Mouse (Mus musculus) liver (tissue): ENCODE data around the gene Fcor.

Source experiments
- DNase-seq: peaks from one replicate; pipeline ENCODE4 v3.0.0-alpha.2; 2020; ENCODE audit warnings: mixed read lengths

The Fcor gene

DNA sequence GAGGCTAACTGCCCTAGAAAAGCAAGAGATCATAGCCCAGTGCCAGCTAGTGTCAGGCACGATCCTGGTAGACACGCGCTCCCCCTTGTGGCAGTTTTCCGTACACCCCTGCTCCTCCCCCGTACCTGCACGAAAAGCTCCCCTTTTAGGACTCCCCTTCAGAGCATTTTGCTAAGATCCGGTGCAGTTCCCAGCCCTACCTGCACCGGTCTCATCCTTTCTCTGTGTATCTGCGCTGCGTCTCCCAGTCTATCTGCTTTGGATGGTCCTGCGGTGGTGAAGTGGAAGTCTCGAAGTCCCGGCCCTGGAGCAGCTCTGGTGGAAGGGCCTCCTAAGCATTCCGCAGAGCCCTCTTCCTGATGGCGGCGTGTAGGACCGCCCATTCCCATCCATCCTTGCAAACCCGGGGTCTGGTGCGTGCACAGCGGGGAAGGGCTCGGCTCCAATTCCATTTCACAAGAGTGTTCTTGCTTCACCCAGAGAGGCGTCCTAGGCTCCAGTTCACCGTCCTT, at the start of gene Fcor:
Gene Fcor (minus strand): TSS at position 383 of the 512 bp plus-strand sequence.
- peak; percentile 83 for DNase-seq

DNA sequence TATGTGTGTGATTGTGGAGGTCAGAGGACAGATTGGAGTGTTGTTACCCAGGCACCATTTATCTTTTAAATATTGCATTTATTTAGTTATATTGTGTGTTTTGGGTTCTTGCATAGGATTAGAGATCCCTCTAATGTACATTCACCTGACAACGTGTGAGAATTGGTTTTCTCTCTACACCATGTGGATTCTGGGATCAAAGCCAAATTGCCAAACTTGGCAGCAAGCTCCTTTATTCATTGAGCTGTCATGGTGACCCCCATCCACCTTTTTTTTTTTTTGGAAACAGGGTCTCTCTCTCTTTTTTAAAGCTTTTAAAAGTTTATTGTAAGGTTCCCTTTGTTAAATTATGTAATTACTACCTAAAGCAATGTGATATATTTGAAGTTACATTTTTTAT, 48.9 kb upstream of the Fcor start:
- no peak for DNase-seq

DNA sequence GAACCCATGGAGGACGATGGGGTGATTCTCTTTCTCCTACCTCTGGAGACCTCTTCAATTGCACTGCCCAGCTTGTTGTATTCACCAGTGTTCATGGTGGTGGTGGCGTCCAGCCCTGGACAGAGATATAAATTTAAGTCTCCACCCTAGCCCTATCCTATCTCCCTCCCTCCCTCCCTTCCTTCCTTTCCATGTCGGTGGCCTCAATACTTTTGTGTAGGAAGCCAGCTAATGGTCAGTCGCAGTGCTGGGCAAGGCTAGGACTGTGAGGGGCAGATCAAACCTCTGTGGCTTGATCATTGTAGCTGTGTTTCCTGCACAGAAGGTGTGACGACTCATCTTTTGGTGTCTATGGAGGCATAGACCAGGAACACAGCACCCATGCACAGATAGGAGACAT, 48.4 kb upstream of the Fcor start, which contains the start of gene Clec4g:
Gene Clec4g (minus strand): TSS at position 101 of the 400 bp plus-strand sequence.
- DNase-seq: no peak

DNA sequence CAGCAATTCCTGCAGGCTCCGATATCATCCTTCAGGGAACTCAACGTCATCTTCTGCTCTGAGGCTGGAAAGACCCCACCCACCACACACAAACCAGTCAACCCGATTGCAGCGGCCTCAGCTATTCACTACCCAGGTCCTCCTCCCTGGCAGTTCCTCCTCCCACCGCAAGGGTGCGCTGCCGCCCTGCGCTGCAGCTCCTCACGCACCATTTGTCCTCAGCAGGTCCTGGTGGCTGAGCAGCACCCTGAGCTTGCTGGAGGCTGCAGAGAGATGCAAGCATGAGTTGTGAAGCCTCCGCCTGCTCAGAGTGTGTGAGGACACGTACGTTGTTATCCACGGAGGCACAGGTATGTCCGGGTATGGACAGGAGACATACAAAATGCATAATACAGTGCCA, 46.4 kb upstream of the Fcor start:
- DNase-seq: peak; percentile 79

DNA sequence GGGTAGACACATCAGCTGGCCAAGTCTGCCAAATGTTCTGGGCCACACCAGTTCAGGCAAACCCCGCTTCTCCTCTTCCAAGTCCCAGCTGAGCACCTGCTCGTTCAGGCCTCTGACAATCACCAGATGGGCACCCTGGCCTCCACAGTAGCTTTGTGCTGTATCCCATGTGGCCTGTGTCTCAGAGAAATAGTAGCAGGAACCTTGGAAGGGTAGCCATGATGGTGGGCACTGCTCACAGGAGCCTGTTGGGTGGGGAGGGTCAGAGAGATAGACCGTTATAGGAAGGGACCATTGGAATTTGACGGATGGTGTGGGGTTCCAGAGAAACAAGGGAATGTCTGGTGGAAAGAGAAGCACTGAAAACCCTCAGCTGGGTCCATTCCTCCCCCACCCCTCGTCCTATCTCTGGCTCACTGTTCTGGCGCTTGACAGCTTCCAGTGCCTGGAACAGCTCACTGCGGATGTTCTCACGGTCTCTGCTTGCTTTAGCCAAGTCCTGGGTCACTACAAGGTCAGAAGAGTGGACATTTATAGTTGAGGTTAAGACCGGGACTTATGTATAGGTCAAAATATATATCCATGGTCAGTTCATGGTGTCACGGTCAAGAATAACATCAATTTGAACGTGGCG, 45.3 kb upstream of the Fcor start:
- no peak for DNase-seq

DNA sequence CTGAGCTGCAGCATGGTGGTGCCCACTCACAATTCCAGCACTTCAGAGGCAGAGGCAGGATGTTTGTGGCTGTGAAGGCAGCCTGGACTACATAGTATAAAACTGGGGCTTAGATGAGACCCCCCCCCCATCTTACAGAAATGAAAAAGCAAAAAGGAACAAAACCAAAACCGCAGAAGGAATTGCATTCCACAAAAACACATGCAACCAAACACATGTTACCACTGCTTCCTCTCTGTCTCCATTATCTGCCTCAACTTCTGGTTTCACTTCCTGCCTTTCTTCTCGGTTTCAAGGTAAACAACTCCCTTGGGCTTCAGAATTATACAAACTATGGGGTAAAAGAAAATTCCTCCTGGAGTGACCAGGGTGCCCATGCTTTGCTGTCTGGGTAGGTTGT, 39.5 kb upstream of the Fcor start:
- DNase-seq: no peak

DNA sequence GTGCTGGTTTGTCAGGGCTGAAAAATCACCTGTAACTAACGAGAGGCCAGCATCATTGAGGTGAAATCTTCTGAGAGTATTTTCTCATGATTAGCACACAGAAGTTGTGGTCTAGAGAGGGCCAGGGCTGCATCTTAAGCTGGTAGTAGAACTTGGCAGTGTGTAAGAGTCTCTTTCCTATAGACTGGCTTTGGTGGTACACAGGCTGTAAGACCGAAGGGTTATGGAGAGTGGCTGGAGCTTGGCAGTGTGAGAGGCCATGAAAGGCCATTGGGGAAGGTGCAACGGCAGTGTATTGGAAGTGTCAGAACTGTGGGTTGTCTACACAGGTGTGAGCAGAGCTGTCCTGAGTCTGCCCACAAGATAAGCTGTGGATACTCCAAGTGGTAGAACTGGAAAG, 38.1 kb upstream of the Fcor start:
- no peak for DNase-seq

DNA sequence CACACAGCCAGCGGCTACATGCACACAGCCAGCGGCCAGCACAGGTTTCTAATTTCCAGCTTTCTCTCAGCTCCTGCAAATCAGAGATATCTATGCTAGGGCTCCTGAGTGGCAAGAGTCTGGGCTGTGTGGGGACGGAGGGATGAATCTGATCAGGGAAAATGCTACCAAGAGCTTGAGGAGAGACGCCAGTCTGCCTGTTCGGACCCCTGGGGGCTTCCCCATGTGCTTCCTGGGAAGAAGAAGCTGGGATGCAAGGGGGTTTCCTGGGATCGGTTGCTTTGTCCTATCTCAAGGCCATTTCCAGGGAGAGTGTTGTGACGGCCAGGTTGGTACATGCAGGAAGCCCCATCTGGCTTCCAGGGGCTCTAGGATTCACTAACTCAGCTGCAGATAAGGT, 35.4 kb upstream of the Fcor start:
- no peak for DNase-seq

DNA sequence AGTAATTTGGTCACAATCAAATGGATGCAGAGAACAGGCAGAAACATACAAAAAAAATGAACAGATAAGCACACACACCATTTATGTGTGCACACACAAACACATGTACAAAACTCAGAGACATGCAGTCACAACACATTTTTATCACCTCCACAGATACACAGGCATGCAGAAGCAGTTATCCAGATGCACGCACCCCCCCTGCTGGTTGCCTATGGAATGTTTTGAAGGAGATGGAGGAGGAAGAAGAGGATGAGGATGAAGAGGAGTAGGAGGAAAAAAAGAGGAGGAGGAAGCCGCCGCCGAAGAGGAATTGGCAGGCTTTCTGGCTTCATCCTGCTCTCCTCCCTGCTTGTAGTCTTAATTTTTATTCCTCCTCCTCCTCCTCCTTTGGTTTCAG, 33.5 kb upstream of the Fcor start:
- peak; percentile 46 for DNase-seq

DNA sequence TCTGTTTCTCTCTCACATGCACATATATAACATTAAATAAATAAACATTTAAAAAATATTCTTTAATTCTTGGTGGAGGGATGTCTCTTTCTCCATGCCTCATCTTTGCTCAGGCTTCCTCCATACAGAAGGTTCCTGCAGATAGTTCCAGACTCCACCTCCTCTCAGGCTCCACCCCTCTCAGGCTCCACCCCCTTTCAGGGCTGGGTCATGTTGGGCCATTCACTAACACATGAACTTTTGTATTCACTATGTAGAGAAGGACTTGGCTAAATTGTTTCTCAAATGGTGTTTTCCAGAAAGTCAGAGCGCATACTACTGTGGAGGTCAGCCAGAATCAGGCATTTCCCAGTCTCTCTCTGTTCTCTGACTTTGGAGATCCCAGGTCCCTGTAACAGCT, 29.3 kb upstream of the Fcor start:
- peak; percentile 47 for DNase-seq

DNA sequence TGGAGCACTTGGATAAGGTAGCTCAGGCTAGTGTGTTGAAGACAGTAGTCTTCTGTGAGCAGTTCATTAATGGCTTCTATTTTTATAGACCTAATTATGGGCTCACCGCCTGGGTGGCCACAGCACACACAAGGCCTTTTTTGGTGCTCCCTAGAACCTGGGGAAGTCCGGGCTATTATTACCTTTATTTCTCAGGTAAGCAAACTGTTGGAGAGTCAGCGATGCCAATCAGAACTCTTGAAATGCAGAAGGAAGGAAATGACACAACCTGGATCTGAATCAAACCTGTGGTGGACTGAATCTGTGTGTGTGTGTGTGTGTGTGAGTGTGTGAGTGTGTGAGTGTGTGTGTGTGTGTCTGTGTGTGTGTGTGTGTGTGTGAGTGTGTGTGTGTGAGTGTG, 22.0 kb upstream of the Fcor start, which contains the start of gene Fcer2a:
Gene Fcer2a (minus strand): TSS at position 55 of the 400 bp plus-strand sequence.
- DNase-seq: no peak

DNA sequence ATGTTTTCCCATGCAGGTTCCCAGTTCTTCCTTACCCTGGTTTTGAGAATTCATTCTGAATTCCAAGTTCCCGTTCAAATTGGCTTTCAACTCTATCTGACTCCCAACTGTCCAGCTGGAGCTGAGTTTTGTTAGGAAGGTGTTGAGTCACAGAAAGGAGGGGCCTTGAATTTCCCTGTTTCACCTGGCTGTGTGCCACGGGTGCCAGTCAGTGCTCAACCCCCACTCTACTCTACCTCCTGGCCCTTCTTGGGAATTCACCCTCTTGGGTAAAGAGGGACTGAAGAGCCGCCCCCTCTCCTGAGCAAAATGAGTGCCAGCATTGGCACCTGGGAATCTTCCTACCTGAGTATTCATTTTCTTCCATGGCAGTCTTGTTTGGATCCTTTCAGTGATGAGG, 18.6 kb upstream of the Fcor start:
- no peak for DNase-seq

DNA sequence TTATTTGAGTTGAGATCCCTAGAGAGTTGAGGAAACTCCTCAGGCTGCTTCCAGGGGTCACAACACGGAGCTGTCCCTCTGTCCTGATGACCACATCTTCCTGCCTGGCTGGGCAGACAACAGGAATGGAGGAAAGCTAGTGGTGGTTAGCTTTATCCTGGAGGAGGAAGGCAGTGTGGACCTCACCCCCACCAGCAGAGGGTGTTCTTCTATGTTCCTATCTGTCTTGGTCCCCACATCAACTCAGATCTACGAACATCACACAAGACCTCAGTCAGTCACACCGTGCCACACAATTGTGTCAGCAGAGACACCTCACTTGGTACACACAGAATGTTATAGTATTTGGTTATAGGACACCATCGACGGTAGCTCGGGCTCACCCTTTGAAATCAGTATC, 15.4 kb upstream of the Fcor start:
- no peak for DNase-seq

DNA sequence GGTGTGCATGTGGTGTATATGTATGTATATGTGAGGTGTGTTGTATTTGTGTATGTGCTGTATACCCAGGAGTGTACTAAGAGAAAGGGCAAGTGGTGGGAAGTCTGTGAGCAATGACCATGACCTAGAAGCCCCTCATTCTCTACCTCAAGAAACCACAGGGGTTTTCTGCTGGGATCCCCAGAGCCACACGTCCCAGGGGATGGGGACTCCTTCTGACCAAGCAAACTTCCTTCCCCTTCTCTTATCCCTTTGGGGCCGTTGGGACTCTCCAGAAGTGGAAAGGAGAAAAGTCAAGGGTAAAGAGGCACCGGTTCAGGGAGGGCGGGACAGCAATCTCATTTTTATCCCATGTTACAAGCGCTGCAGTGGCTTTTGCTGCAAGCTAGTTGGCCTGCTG, 13.3 kb upstream of the Fcor start:
- no peak for DNase-seq

DNA sequence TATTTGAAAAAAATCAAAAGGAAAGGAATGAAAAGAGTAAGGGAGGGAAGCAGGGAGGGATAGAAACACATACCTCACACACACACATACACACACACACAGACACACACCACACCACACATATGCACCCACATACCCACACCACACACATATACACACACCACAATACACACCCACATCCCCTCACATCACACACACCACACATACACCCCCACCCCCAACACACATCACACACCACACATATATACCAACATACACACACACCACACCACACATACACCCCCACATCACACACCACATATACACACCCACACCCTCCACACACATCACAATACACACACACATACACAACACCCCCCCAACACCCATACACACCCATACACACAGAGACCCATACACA, 12.4 kb upstream of the Fcor start:
- no peak for DNase-seq

DNA sequence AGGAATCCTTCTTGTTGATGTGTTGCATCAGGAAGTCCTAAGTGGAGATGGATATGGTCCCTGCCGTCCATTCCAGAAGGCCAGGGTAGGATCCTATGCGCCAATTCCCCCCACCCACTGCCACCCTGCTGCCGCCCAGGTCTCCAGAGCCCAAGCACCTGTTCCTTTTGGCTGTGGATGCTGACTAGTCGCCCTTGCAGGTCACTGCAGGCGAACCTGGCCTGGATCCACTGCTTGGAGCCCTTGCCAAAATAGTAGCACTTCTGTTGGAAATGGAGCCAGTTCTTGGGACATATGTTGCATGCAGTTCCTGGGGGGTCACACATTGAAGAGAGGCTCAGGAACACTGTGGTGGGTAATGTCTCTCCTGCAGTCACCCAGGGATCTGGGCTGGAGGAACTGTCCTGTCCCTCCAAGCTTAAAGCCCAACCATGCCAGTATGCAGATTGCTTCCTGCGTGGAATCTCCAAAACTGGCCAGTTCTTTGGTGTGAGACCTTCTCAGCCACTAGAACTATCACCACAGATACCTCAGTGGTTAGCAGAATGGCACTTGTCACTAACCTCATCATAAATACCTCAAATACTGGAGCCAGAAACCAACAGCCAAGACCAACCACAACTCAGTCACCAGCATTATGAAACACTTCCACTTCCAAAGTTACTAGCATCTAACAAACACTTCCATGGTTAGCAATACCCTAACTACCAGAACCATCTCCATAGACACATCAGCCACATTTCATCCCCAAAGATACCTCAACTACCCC, 11.4 kb upstream of the Fcor start:
- DNase-seq: no peak

DNA sequence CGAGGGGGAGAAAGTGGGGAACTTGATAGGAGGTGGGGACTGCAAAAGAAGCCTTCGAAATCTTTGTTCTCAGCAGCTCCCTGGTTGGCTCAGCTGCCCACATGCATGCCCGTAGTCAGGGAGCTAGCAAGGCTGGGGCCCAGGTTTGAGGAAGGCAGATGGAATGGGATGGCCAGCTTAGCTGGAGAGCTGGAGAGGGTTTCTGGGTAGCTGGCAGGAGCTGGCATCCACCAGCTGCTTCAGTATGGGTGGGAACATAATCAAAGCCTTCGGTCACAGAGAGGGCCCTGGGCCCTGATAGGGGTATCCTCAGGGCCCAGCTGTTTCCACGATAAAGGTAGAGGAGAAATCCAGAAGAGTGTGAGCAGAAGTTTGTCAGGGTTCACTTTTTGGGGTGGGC, 10.3 kb upstream of the Fcor start:
- no peak for DNase-seq

DNA sequence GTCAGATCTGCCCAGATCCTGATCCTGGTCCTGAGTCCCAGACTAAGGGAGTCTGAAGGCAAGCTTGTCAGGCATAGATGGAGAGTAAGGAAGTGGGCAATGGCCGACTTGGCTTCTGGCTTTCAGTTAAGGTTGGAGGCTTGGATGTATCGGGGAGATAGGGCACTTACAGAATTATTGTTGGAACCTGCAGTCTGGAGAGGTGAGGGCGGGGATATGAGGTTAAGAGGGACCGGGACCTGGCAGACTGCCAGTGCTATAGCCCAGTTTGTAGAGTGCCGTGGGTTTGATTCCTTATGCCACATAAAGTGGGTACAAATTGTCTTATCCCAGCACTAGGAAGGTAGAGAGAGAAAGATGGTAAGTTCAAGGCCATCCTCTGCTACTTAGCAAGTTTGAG, 7.5 kb upstream of the Fcor start:
- no peak for DNase-seq

DNA sequence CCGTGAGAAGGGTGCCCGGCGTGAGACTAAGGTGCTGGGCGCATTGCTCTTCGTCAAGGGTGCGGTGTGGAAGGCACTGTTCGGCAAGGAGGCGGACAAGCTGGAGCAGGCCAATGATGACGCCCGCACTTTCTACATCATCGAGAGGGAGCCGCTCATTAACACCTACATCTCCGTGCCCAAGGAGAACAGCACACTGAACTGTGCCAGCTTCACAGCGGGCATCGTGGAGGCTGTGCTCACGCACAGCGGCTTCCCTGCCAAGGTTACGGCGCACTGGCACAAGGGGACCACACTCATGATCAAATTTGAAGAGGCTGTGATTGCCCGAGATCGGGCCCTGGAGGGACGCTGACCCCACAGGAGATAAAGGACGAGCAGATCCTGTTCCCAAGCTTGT, 7.1 kb upstream of the Fcor start:
- DNase-seq: no peak

DNA sequence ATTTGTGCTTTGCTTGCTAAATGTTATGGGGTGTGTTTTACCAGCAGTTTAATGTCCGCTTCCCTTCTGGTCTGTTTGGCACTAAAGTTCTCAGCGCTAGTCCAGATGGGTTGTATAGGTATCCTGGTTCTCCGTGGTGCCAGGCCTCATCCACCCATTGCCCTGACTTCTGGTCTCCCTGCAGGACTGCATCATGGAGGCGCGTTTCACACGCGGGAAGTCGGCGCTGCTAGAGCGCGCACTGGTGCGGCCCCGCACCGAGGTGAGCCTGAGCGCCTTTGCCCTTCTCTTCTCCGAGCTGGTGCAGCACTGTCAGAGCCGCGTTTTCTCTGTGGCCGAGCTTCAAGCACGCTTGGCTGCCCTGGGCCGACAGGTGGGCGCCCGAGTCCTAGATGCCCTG, 6.7 kb upstream of the Fcor start:
- no peak for DNase-seq

DNA sequence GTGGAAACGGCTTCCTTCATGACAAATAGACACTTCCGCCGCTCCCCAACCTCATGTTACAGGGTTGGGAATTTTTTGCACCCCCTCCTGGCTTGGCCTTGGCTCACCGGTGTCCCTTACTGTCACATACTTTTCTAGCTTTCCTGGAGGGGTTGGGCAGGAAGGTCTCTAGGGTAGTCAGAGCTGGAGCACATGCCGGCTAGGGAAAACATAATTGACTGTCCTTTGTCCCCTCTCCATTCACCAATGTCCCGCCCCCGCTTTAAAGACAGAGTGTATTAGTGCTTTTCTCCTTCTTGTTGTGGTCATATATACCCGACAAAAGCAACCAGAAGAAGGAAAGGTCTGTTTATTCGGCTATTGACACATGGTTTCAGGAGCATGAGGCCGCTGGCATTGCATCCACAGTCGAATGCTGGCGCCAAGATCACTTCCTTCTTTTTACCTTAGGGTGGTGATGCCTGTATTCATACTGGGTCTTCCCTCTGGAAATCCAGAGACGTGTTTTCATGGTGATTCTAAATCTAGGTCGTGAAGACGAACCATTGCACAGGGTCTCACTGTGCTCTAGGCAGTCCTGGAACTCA, 4.9 kb upstream of the Fcor start:
- DNase-seq: peak; percentile 20

DNA sequence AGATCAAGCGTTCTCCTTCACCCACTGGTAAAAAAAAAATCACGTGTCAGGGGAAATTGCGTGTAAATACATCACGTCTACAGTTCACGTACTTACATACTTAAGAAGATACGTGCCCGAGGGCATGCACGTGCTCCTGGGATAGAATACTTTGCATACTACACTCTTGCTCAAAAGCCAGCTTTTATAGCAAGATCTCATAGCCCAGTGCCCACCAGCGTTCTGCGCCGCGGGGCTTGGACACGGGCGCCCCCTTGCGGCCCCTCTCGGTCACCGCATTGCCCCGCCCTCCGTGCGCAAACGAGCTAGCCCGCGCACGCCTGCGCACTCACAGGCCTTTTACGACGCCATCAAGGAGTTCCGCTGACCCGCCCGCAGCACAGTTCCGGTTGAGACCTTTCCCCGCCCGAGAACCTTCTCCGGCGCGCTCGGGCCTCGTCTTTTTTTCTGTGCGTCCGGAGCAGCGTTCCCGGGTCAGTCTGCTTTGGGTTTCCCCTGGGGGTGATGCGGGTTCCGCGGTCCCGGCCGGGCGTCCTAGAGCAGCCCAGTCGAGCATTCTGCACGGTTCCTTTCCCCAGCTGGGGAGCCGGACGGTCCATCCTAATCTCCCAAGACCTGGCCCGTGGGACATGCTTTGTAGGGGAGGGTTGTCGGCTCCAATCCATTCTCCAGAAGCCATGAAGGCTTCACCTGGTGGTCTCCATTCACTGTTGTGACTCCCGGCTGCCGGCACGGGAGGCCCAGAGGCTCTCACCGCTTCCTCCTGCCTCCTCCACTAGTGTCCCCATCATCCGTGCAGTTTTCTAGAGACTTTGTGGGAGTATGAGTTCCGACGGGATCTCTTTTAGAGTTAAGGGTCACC, 4.2 kb upstream of the Fcor start, which contains the start of gene Trappc5:
Gene Trappc5 (plus strand): TSS at position 169 of the 862 bp plus-strand sequence.
- DNase-seq: peak; percentile 94

DNA sequence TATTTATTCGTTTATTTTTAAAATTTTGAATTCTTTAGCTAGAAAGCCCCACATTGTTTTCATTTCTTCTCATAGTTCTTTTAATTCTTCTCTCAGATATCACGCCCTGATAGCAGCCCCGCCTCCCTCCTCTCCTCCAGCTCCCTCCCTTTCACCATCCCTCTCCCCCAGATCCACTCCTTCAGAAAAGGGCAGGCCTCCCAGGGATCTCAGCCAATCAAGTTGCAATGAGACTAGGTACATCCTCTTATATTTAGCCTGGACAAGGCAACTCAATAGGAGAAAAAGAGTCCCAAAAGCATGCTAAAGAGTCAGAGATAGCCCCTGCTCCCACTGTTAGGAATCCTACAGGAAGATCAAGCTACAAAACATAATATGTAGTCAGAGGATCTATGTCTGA, 2.5 kb upstream of the Fcor start:
- DNase-seq: no peak
